Mouse (Mus musculus) kidney, embryonic 16.5 days (tissue): Measurements from ENCODE around the gene Gcsam. TPM values are rescaled to one million over a fixed set of nuclear protein-coding genes. Genes with fewer than 3 reads are reported as not detected.

Experiments
- ATAC-seq: fragments of 200-750 bp; cut with Nextera tagmentation; 2 replicates; pipeline ENCODE4 v1.8.0; 2017; ENCODE audit warnings: moderate TSS enrichment; ENCODE audit not compliant: low FRiP score, low TSS enrichment
- H3K27ac ChIP-seq: fragments of 300-500 bp; sonication (generic); 2 replicates; pipeline ENCODE4 v1.5.1; 2014; ENCODE audit warnings: low read length
- H3K27me3 ChIP-seq: fragments of 300-500 bp; sonication (generic); 2 replicates; pipeline ENCODE4 v1.6.1; 2014; ENCODE audit warnings: low read length, control low read depth, mixed read lengths; ENCODE audit not compliant: insufficient read depth
- H3K36me3 ChIP-seq: fragments of 300-500 bp; sonication (generic); 2 replicates; pipeline ENCODE4 v1.6.1; 2014; ENCODE audit warnings: low read length, control low read depth, mixed read lengths; ENCODE audit not compliant: insufficient read depth
- H3K4me1 ChIP-seq: fragments of 300-500 bp; sonication (generic); 2 replicates; pipeline ENCODE4 v1.6.1; 2014; ENCODE audit warnings: low read length, control low read depth, mixed read lengths; ENCODE audit not compliant: insufficient read depth
- H3K4me2 ChIP-seq: fragments of 300-500 bp; sonication (generic); replicated peaks from 2 replicates; pipeline ENCODE4 v1.6.1; 2014; ENCODE audit warnings: low read depth, low read length
- H3K4me3 ChIP-seq: fragments of 300-500 bp; sonication (generic); 2 replicates; pipeline ENCODE4 v1.5.1; 2014; ENCODE audit warnings: mild to moderate bottlenecking, low read length
- H3K9ac ChIP-seq: fragments of 300-500 bp; sonication (generic); replicated peaks from 2 replicates; pipeline ENCODE4 v1.6.1; 2014; ENCODE audit warnings: low read length
- H3K9me3 ChIP-seq: fragments of 300-500 bp; sonication (generic); 2 replicates; pipeline ENCODE4 v1.6.1; 2016; ENCODE audit warnings: low read length, control low read depth
- WGBS: fragments of 180-500 bp; shearing (Covaris S2); extraction: QIAGEN DNeasy Blood & Tissue Kit; methylation state at CpG from one replicate; pipeline ENCODE4 v1.1.7; 2014; 5-methylcytosine and 5-hydroxymethylcytosine counted together
- polyA plus RNA-seq: library from polyadenylated mRNA; unstranded; fragments of >200 nt; fragmentation: Nextera tagmentation; extraction: Ambion mirVana; gene quantifications from 2 replicates; pipeline ENCODE4 v1.2.1, GENCODE M21; 2015

Gene Gcsam
- polyA plus RNA-seq, 1 experiment from 2014 or later = 0.14 TPM

GRCm38 (mm10) chr16:45641301-45641700 is 31.1 kb downstream of the Gcsam start:
- Histone ChIP-seq H3K9me3 (no peaks in the 10 kb centered on the region), H3K4me2 (no peak overlapping the region), H3K36me3 (no peaks in the 10 kb centered on the region), H3K27ac (no peak overlapping the region), H3K9ac (no peak overlapping the region), H3K4me1 (no peaks in the 10 kb centered on the region), H3K4me3 (no peak overlapping the region), H3K27me3 (no peaks in the 10 kb centered on the region)
- 64% methylated on average over 3 of the region's 3 CpGs for WGBS
- no peak for ATAC-seq

- H3K36me3 ChIP-seq = no peaks in the 10 kb centered on the region
- H3K4me2 ChIP-seq = no peak overlapping the region
- no peak overlapping the region for H3K27ac ChIP-seq
- no peaks in the 10 kb centered on the region for H3K4me1 ChIP-seq
- H3K9me3 ChIP-seq = no peaks in the 10 kb centered on the region
- no peak for ATAC-seq
- H3K4me3 ChIP-seq = no peak overlapping the region
- WGBS = 82% methylated on average over 3 of the region's 3 CpGs
- H3K27me3 ChIP-seq = no peaks in the 10 kb centered on the region
- H3K9ac ChIP-seq = no peak overlapping the region
Observed at GRCm38 (mm10) chr16:45643944-45644343, 33.8 kb downstream of the Gcsam start.

DNA sequence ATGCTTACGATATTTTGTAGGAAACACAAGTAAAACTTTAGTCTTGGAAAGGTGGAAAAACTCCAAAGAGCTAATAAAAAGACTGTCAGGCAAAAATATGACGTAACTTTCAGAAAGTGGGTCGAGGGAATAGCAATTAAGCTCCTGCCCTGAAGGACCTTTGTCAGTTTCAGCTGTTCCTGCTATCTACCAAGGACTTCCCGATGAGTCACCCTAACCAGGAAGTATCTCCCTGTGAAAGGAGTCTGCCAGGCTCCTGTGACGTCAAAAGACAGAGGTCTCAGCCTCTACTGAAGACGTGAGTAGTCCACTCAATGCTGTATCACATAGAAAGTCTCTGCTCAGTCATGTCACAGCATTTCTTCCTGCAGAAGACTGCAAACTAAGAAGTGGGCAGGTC is 34.2 kb downstream of the Gcsam start:
- H3K36me3 ChIP-seq = no peaks in the 10 kb centered on the region
- H3K4me3 ChIP-seq = no peak overlapping the region
- no peaks in the 10 kb centered on the region for H3K9me3 ChIP-seq
- H3K27ac ChIP-seq = no peak overlapping the region
- no peak overlapping the region for H3K4me2 ChIP-seq
- WGBS = 67% methylated on average over 6 of the region's 6 CpGs
- ATAC-seq = 0 out of 2 replicates have a peak, but pooled peaks have one; percentile 54
- H3K4me1 ChIP-seq = no peaks in the 10 kb centered on the region
- no peaks in the 10 kb centered on the region for H3K27me3 ChIP-seq
- H3K9ac ChIP-seq = no peak overlapping the region

- H3K27ac ChIP-seq = no peak overlapping the region
- no peak overlapping the region for H3K9ac ChIP-seq
- no peak overlapping the region for H3K4me3 ChIP-seq
- H3K9me3 ChIP-seq = no peaks in the 10 kb centered on the region
- H3K36me3 ChIP-seq = no peaks in the 10 kb centered on the region
- no peak overlapping the region for H3K4me2 ChIP-seq
- peaks cover 8% of the 10 kb centered on the region; the same call in 1 of the 2 replicates for H3K4me1 ChIP-seq
- WGBS = 55% methylated on average over 2 of the region's 2 CpGs
- H3K27me3 ChIP-seq = peaks cover 6% of the 10 kb centered on the region
- no peak for ATAC-seq
Observed at GRCm38 (mm10) chr16:45651497-45651896, 41.3 kb downstream of the Gcsam start.

DNA sequence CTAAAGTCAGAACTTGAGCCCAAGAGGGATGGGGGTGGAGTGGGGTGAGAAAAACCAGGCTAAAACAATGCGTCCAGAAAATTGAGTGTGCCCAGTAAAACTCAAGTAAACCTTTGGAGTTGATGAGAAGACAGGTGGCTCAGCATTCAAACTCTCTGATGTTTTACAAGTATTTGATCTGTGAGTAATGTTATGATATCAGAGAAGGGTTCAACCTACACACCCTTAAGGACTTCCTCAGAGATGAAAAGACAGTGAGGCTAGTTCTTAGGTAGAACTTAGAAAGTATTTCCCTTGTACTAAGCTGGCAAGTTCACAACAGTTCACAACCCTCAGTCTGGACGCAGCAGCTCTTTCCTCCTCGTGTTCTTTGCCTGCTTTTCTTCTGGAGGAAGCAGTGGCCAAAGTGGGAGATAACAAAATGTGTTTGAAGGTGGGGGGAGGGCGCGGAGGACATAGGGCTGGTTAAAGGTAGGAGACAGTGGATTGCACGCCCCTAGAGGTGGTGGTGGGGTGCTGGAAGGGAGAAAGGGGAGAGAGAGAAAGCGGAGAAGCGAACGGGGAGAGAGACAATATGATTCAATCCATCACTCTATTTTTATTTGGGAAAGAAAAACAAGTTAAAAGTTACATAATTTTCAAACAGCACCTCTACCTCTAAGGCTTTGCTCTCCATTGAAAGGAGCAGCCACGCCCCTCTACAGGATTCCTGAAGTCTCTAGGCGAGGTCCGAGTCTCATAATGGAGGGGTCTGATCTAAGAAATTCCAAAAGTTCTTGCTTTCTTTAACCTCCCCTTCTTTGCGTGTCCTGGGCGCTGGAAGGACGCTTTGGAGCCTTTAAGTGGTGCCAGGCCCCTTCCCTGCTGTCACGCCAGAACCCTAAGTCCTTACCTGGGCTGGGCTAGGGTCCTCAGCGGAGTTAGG is 43.1 kb downstream of the Gcsam start:
- Histone ChIP-seq H3K36me3 (no peaks in the 10 kb centered on the region), H3K27me3 (peaks cover 6% of the 10 kb centered on the region), H3K9ac (peak overlapping the region; percentile 52), H3K27ac (no peak overlapping the region), H3K4me3 (peak overlapping the region; percentile 38), H3K4me2 (peak overlapping the region; percentile 62), H3K4me1 (peaks cover 8% of the 10 kb centered on the region; the same call in 1 of the 2 replicates), H3K9me3 (no peaks in the 10 kb centered on the region)
- 11% methylated on average over 17 of the region's 17 CpGs for WGBS
- ATAC-seq = peak; percentile 59; the same call in 1 of the 2 replicates

DNA sequence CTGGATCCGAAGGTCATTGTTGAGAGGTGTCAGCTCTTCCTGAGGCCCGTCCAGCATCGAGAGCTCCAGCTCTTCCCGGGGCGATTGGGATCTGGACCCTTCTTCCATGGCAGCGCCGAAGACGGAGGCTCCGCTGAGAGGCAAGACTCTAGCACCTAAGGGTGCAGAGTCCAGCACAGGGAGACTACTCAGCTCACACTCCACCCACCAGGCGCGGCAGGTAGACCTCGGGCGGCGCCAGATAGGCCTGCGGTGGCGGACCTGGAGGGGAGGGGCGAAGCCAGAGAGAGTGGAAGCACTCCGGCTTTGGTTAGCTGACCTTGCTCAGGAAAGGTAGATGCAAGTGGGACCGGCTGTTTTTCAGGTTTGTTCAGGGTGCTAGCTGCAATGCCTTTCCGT is 43.8 kb downstream of the Gcsam start, which contains the start of gene BC016579:
Gene BC016579 (minus strand): TSS at position 135 of the 399 bp plus-strand sequence.
- H3K4me1 ChIP-seq = peaks cover 8% of the 10 kb centered on the region; the same call in 1 of the 2 replicates
- no peaks in the 10 kb centered on the region for H3K36me3 ChIP-seq
- no peaks in the 10 kb centered on the region for H3K9me3 ChIP-seq
- ATAC-seq = peak; percentile 88
- peak within 1 kb of the TSS; percentile 62 for H3K4me2 ChIP-seq
- H3K27me3 ChIP-seq = peaks cover 6% of the 10 kb centered on the region
- WGBS = 4% methylated on average over 20 of the region's 20 CpGs
- peak within 1 kb of the TSS; percentile 38 for H3K4me3 ChIP-seq
- H3K9ac ChIP-seq = peak within 1 kb of the TSS; percentile 52
- H3K27ac ChIP-seq = no peak within 1 kb of the TSS

GRCm38 (mm10) chr16:45654465-45654864 is 44.3 kb downstream of the Gcsam start:
- H3K27ac ChIP-seq = no peak overlapping the region
- peaks cover 6% of the 10 kb centered on the region for H3K27me3 ChIP-seq
- H3K4me1 ChIP-seq = peaks cover 8% of the 10 kb centered on the region; the same call in 1 of the 2 replicates
- WGBS = 72% methylated on average over 9 of the region's 9 CpGs
- no peaks in the 10 kb centered on the region for H3K9me3 ChIP-seq
- H3K4me3 ChIP-seq = peak overlapping the region; percentile 38; the same call in 1 of the 2 replicates
- peak overlapping the region; percentile 62 for H3K4me2 ChIP-seq
- no peaks in the 10 kb centered on the region for H3K36me3 ChIP-seq
- ATAC-seq = 0 out of 2 replicates have a peak, but pooled peaks have one; percentile 5
- no peak overlapping the region for H3K9ac ChIP-seq

GRCm38 (mm10) chr16:45657574-45658159 is 47.5 kb downstream of the Gcsam start:
- Histone ChIP-seq H3K4me1 (peaks cover 8% of the 10 kb centered on the region; the same call in 1 of the 2 replicates), H3K27me3 (peaks cover 6% of the 10 kb centered on the region), H3K9ac (no peak overlapping the region), H3K9me3 (no peaks in the 10 kb centered on the region), H3K4me3 (no peak overlapping the region), H3K4me2 (no peak overlapping the region), H3K27ac (no peak overlapping the region), H3K36me3 (no peaks in the 10 kb centered on the region)
- ATAC-seq = no peak
- WGBS = 87% methylated on average over 12 of the region's 12 CpGs

DNA sequence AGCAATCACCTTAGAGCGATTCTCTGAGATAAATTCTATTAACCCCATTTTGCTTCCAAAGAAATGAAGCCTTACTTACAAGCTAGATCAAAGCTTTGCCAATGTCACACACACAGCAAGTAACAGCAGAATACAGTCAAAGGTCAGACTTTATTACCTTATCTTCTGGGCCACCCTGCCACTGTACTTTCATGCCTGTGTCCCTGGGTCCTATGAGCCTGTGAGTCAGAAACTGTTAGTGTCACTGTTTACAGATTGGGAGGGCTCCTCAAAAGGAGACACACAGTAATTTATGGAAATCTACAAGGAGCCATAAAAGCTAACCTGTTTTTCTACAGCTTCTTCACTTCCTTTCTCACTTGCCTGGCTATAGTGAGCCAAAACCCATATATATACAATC is 48.1 kb downstream of the Gcsam start:
- Histone ChIP-seq H3K27me3 (peaks cover 6% of the 10 kb centered on the region), H3K9ac (no peak overlapping the region), H3K27ac (no peak overlapping the region), H3K4me3 (no peak overlapping the region), H3K4me2 (no peak overlapping the region), H3K4me1 (peaks cover 6% of the 10 kb centered on the region; the same call in 1 of the 2 replicates), H3K9me3 (no peaks in the 10 kb centered on the region), H3K36me3 (no peaks in the 10 kb centered on the region)
- 75% methylated on average over 1 of the region's 1 CpGs for WGBS
- no peak for ATAC-seq
